Mouse (Mus musculus) intestine, postnatal 0 days (tissue): Measurements from ENCODE around the gene Gm14692. TPM values are rescaled to one million over a fixed set of nuclear protein-coding genes. Genes with fewer than 3 reads are reported as not detected.
"Not testable (repeated sequence)": the region's sequence is repeated elsewhere in the genome, so short reads cannot be mapped to it uniquely, and the experiment has no call there.

Experiments used
- ATAC-seq: fragments of 200-750 bp; cut with Nextera tagmentation; 2 replicates; pipeline ENCODE4 v1.8.0; 2017; ENCODE audit warnings: mild to moderate bottlenecking, moderate TSS enrichment, moderate library complexity
- H3K27ac ChIP-seq: fragments of 300-500 bp; sonication (generic); 2 replicates; pipeline ENCODE4 v1.5.1; 2014; ENCODE audit warnings: mild to moderate bottlenecking, low read depth, low read length, moderate library complexity
- H3K27me3 ChIP-seq: fragments of 300-500 bp; sonication (generic); replicated peaks from 2 replicates; pipeline ENCODE4 v1.6.1; 2014; ENCODE audit warnings: low read length, mixed read lengths; ENCODE audit not compliant: control insufficient read depth, insufficient read depth
- H3K36me3 ChIP-seq: fragments of 300-500 bp; sonication (generic); 2 replicates; pipeline ENCODE4 v1.6.1; 2014; ENCODE audit warnings: mild to moderate bottlenecking, moderate library complexity; ENCODE audit not compliant: control insufficient read depth, insufficient read depth
- H3K4me1 ChIP-seq: fragments of 300-500 bp; sonication (generic); replicated peaks from 2 replicates; pipeline ENCODE4 v1.6.1; 2014; ENCODE audit warnings: antibody characterized with exemption, low read length, mixed read lengths; ENCODE audit not compliant: control insufficient read depth, insufficient read depth
- H3K4me2 ChIP-seq: fragments of 300-500 bp; sonication (generic); replicated peaks from 2 replicates; pipeline ENCODE4 v1.6.1; 2014; ENCODE audit warnings: low read depth, mild to moderate bottlenecking, moderate library complexity
- H3K4me3 ChIP-seq: fragments of 300-500 bp; sonication (generic); 2 replicates; pipeline ENCODE4 v1.5.1; 2014; ENCODE audit warnings: low read depth, low read length
- H3K9ac ChIP-seq: fragments of 300-500 bp; sonication (generic); 2 replicates; pipeline ENCODE4 v1.6.1; 2014; ENCODE audit warnings: mild to moderate bottlenecking, low read depth, low read length
- H3K9me3 ChIP-seq: fragments of 300-500 bp; sonication (generic); 2 replicates; pipeline ENCODE4 v1.6.1; 2016; ENCODE audit warnings: mixed run types; ENCODE audit not compliant: control insufficient read depth
- WGBS: fragments of 180-500 bp; shearing (Covaris S2); extraction: QIAGEN DNeasy Blood & Tissue Kit; methylation state at CpG from one replicate; pipeline ENCODE4 v1.1.7; 2014; 5-methylcytosine and 5-hydroxymethylcytosine counted together
- polyA plus RNA-seq: library from polyadenylated mRNA; unstranded; fragments of >200 nt; fragmentation: Nextera tagmentation; extraction: Ambion mirVana; gene quantifications from 2 replicates; pipeline ENCODE4 v1.2.1, GENCODE M21; 2015

Gm14692 gene
- polyA plus RNA-seq: not detected in 2 replicates

DNA sequence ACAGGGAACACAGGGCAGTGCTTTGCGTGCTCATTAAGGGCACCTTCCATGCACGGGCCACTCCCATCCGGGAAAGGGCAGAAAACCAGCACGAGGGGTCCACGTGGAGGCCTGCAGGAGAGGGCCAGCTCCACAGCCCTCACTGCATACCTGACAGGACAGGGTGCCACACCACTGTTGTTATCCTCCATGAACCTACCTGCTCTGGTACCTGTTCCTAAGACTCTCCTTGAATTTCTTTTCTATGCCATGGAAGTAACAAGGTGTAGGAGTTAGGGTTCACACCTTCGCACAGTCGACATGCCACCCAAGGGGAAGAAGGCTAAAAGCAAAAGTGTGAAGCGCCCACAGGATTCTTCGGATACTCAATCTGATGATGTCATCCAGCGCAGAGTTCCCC, at the start of gene Gm14692:
Gene Gm14692, plus strand, starts transcription at position 301 of the 400 bp plus-strand sequence.
- not testable (repeated sequence) for H3K9ac ChIP-seq, H3K4me1 ChIP-seq

DNA sequence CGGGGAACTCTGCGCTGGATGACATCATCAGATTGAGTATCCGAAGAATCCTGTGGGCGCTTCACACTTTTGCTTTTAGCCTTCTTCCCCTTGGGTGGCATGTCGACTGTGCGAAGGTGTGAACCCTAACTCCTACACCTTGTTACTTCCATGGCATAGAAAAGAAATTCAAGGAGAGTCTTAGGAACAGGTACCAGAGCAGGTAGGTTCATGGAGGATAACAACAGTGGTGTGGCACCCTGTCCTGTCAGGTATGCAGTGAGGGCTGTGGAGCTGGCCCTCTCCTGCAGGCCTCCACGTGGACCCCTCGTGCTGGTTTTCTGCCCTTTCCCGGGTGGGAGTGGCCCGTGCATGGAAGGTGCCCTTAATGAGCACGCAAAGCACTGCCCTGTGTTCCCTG, 2.0 kb upstream of the Gm14692 start, which contains the start of gene Gm1140:
Gene Gm1140, minus strand, starts transcription at position 101 of the 400 bp plus-strand sequence.
- not testable (repeated sequence) for H3K4me2 ChIP-seq, H3K9ac ChIP-seq, H3K27me3 ChIP-seq, H3K4me1 ChIP-seq, ATAC-seq, H3K4me3 ChIP-seq, H3K36me3 ChIP-seq, H3K9me3 ChIP-seq, H3K27ac ChIP-seq
- 87% methylated on average over 3 of the region's 11 CpGs for WGBS

More for the DNA sequence above, at the start of gene Gm14692:
- H3K36me3 ChIP-seq, ATAC-seq, H3K27ac ChIP-seq, H3K4me3 ChIP-seq, H3K9me3 ChIP-seq, H3K4me2 ChIP-seq, H3K27me3 ChIP-seq: not testable (repeated sequence)
- WGBS: 91% methylated on average over 5 of the region's 10 CpGs

Other genes with a start within 250 kb of the Gm14692 start
- gene Gm1140, start 2.1 kb upstream of the Gm14692 start, polyA plus RNA-seq: not detected in 2 replicates
- not detected in 2 replicates for gene 4933436I01Rik, start 225.8 kb downstream of the Gm14692 start, polyA plus RNA-seq